Mouse (Mus musculus): ENCODE results near the gene Nav3. TPM values are rescaled to one million over a fixed set of nuclear protein-coding genes. Genes with fewer than 3 reads are reported as not detected.

Gene Nav3
- polyA plus RNA-seq, 1 experiment: 0.30 TPM

DNA sequence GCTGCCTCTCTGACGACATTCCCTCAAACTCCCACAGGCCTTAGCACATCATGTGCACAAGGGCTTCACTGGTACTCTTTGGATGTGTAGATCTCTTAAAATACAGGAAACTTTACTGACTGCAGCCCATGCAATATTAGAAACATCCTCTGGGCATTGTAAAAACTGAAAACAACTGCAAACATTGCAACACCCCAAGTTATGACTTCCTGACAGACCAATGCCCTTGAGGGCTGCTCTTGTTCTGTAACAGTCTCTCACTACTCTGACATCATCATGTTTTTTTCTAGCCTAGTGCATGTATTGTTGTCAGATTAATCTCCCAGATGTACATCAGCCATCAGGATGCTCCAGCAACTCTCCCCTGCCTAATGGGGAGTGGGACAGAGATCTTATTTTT lies 296.5 kb downstream of the Nav3 start:
- TF ChIP-seq POLR2A (IDR thresholded peaks at IDR 0.05; ENCODE audit: low read depth, low read length) (no peak), CTCF (IDR thresholded peaks at IDR 0.05; ENCODE audit: extremely low read depth, insufficient read length, insufficient replicate concordance, low read depth, low read length) (no peak)
- no peak overlapping the region for H3K27ac ChIP-seq (ENCODE audit: insufficient read depth, low read depth, low read length)
- WGBS: 49% methylated on average over 1 of the region's 1 CpGs

DNA sequence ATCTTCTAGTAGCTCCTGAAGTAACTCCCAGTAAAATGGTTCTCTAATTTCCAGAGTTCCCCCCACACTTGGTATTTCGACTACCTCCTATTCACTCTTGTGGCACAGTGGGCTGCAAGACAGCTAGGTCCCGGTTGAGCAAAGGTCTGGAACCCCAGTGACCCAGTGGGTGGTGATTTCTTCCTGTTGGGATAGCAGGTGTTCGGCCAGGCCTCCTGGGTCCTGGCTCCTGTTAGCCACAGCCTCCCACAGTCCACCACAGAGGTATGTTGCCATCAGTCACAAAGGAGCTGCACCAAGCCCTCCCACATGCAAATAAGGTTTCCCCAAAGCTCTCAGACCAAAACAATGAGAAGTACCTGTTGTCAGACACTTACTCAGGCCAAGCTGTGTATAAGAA lies 297.9 kb downstream of the Nav3 start:
- 61% methylated on average over 3 of the region's 3 CpGs for WGBS
- Histone ChIP-seq H3K36me3 (ENCODE audit: control insufficient read depth, insufficient read depth, low read length) (no peaks in the 10 kb centered on the region), H3K4me1 (ENCODE audit: control insufficient read depth, insufficient read depth, insufficient read length, low read length) (no peaks in the 10 kb centered on the region), H3K4me3 (ENCODE audit: low read depth, low read length) (no peak overlapping the region), H3K27ac (ENCODE audit: insufficient read depth, low read depth, low read length) (no peak overlapping the region), H3K27me3 (ENCODE audit: control insufficient read depth, insufficient read depth, low read length) (no peaks in the 10 kb centered on the region)
- TF ChIP-seq CTCF (IDR thresholded peaks at IDR 0.05; ENCODE audit: extremely low read depth, insufficient read length, insufficient replicate concordance, low read depth, low read length) (no peak), POLR2A (IDR thresholded peaks at IDR 0.05; ENCODE audit: low read depth, low read length) (no peak)

More for the DNA sequence above, 296.5 kb downstream of the Nav3 start:
- Histone ChIP-seq H3K27me3 (ENCODE audit: control insufficient read depth, insufficient read depth, low read length) (no peaks in the 10 kb centered on the region), H3K4me1 (ENCODE audit: control insufficient read depth, insufficient read depth, insufficient read length, low read length) (no peaks in the 10 kb centered on the region), H3K36me3 (ENCODE audit: control insufficient read depth, insufficient read depth, low read length) (no peaks in the 10 kb centered on the region), H3K4me3 (ENCODE audit: low read depth, low read length) (no peak overlapping the region)

DNA sequence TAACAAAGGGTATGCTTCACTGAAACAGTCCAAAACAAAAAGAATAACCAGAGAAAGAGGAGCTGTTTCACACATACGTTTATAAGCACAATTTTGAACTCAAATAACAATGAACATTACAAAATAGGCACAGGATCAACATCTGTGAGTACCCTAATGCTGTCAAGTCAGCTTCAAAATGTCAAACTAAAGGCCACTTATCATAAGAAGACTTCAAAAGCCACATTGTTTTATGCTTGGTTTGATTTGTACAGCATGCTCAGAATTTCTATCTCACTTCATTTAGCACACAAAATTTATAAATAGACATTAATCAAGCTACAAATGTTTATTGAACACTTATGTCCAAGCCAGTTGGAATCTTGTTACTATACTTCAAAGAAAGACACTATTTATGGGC lies 299.6 kb downstream of the Nav3 start:
- H3K27ac ChIP-seq (ENCODE audit: insufficient read depth, low read depth, low read length): no peak overlapping the region
- H3K4me1 ChIP-seq (ENCODE audit: control insufficient read depth, insufficient read depth, insufficient read length, low read length): no peaks in the 10 kb centered on the region
- H3K36me3 ChIP-seq (ENCODE audit: control insufficient read depth, insufficient read depth, low read length): no peaks in the 10 kb centered on the region
- no peaks in the 10 kb centered on the region for H3K27me3 ChIP-seq (ENCODE audit: control insufficient read depth, insufficient read depth, low read length)
- no peak overlapping the region for H3K4me3 ChIP-seq (ENCODE audit: low read depth, low read length)
- no peak for TF ChIP-seq CTCF (IDR thresholded peaks at IDR 0.05; ENCODE audit: extremely low read depth, insufficient read length, insufficient replicate concordance, low read depth, low read length)
- no peak for TF ChIP-seq POLR2A (IDR thresholded peaks at IDR 0.05; ENCODE audit: low read depth, low read length)
- 39% methylated on average over 1 of the region's 1 CpGs for WGBS

DNA sequence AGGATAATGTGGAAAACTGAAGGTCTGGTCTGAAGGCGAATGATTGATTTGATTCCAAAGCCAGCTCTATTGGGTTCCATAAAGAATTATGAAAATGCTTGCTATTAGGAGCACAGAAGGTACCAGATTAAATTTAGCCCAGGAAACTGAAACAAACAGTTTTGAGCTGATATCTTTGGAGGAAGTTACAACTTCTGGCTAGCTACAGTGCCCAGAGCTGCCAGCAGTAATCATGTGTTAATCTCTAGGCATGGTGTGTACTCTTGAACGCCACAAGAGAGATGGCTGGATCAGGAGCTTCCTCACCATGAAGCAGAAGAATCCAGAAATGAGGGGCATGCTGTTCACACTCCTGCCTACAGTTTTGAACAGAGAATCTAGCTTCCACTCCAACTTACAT lies 300.5 kb downstream of the Nav3 start:
- no peaks in the 10 kb centered on the region for H3K36me3 ChIP-seq (ENCODE audit: control insufficient read depth, insufficient read depth, low read length)
- H3K4me1 ChIP-seq (ENCODE audit: control insufficient read depth, insufficient read depth, insufficient read length, low read length): no peaks in the 10 kb centered on the region
- no peaks in the 10 kb centered on the region for H3K27me3 ChIP-seq (ENCODE audit: control insufficient read depth, insufficient read depth, low read length)
- H3K4me3 ChIP-seq (ENCODE audit: low read depth, low read length): no peak overlapping the region
- WGBS: 66% methylated on average over 2 of the region's 2 CpGs
- no peak for TF ChIP-seq POLR2A (IDR thresholded peaks at IDR 0.05; ENCODE audit: low read depth, low read length)
- TF ChIP-seq CTCF (IDR thresholded peaks at IDR 0.05; ENCODE audit: extremely low read depth, insufficient read length, insufficient replicate concordance, low read depth, low read length): no peak
- no peak overlapping the region for H3K27ac ChIP-seq (ENCODE audit: insufficient read depth, low read depth, low read length)

DNA sequence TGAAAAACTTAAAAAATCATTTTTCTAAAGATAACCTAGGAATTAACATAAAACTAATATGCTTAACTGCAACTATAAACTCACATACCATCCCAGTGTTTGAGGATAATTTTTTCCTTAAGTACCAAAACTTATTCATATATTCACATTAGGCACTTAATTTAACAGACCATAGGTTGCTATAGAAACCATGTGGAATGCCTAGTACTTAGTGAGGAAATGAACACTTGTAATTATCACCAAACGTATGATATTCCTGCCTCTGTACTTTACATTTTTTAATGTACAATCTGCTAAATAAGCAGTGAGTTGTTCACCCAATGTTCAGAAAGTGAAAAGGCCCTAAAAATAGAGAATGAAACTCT lies 301.1 kb downstream of the Nav3 start:
- H3K27ac ChIP-seq (ENCODE audit: insufficient read depth, low read depth, low read length): no peak overlapping the region
- H3K36me3 ChIP-seq (ENCODE audit: control insufficient read depth, insufficient read depth, low read length): no peaks in the 10 kb centered on the region
- no peaks in the 10 kb centered on the region for H3K4me1 ChIP-seq (ENCODE audit: control insufficient read depth, insufficient read depth, insufficient read length, low read length)
- H3K27me3 ChIP-seq (ENCODE audit: control insufficient read depth, insufficient read depth, low read length): no peaks in the 10 kb centered on the region
- H3K4me3 ChIP-seq (ENCODE audit: low read depth, low read length): no peak overlapping the region
- WGBS: 70% methylated on average over 1 of the region's 1 CpGs
- TF ChIP-seq CTCF (IDR thresholded peaks at IDR 0.05; ENCODE audit: extremely low read depth, insufficient read length, insufficient replicate concordance, low read depth, low read length): no peak
- TF ChIP-seq POLR2A (IDR thresholded peaks at IDR 0.05; ENCODE audit: low read depth, low read length): no peak

DNA sequence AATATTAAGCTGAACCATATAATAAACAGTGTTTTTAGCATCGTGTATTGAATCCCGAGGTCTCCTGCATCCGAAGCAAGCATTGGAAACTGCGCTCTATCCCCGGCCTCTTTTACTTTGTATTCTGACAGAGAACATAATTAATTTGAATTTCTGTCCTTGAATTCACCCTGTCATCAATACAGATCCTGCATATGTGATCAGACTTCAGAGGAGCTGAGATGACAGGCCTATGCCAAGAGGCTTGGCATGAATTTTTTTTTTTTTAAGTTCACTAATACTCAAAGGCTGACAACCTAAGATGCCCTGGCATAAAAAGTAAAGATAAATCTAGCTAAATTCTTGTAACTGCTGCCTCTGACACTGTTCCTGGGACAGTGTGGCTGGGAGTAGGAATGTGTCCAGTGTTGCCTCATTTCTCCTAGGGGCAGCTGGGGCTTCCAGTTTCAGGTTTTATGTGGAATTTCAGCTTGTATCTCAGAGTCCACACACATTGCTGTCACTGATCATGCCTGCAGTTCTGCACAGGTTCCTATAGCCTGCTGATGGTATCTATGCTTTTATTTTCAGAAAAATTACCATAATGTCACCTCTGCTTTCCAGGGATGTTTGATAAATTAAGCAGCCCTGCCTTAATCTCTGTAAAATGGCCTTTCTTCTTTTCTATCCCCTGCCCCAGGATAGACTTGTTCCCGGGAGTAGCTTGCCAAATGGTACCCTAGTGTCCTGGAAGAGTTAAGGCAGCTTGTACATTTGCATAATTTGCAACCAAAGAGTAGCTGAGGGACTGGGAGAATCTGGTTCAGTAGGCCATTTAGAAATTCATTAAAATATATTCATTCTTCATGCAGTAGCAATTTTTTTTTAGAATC lies 301.8 kb downstream of the Nav3 start:
- no peak overlapping the region for H3K27ac ChIP-seq (ENCODE audit: insufficient read depth, low read depth, low read length)
- 85% methylated on average over 6 of the region's 6 CpGs for WGBS
- TF ChIP-seq POLR2A (IDR thresholded peaks at IDR 0.05; ENCODE audit: low read depth, low read length) (no peak), CTCF (IDR thresholded peaks at IDR 0.05; ENCODE audit: extremely low read depth, insufficient read length, insufficient replicate concordance, low read depth, low read length) (no peak)
- H3K27me3 ChIP-seq (ENCODE audit: control insufficient read depth, insufficient read depth, low read length): no peaks in the 10 kb centered on the region
- H3K4me1 ChIP-seq (ENCODE audit: control insufficient read depth, insufficient read depth, insufficient read length, low read length): no peaks in the 10 kb centered on the region
- H3K4me3 ChIP-seq (ENCODE audit: low read depth, low read length): no peak overlapping the region
- no peaks in the 10 kb centered on the region for H3K36me3 ChIP-seq (ENCODE audit: control insufficient read depth, insufficient read depth, low read length)

DNA sequence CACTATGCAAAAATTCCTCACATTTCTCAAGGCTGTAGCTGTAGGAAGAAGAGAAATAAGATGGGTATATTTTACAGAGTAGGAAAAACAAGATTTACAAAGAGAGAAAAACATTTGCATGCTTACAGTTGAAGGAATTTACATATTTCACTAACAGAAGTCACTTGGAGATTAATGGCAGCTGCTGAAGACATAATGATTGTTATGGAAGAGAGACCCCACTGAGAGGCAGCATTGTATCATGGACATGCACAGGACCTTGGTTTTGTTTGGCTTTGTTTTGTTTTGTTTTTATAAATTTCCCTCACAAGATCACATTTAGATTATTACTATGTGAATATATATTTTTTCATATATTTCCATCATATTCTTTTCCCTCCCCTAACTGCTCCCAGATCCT lies 335.4 kb downstream of the Nav3 start:
- H3K4me3 ChIP-seq (ENCODE audit: low read depth, low read length): no peak overlapping the region
- H3K27me3 ChIP-seq (ENCODE audit: control insufficient read depth, insufficient read depth, low read length): no peaks in the 10 kb centered on the region
- no peak overlapping the region for H3K27ac ChIP-seq (ENCODE audit: insufficient read depth, low read depth, low read length)
- no peaks in the 10 kb centered on the region for H3K4me1 ChIP-seq (ENCODE audit: control insufficient read depth, insufficient read depth, insufficient read length, low read length)
- TF ChIP-seq POLR2A (IDR thresholded peaks at IDR 0.05; ENCODE audit: low read depth, low read length) (no peak), CTCF (IDR thresholded peaks at IDR 0.05; ENCODE audit: extremely low read depth, insufficient read length, insufficient replicate concordance, low read depth, low read length) (no peak)
- no peaks in the 10 kb centered on the region for H3K36me3 ChIP-seq (ENCODE audit: control insufficient read depth, insufficient read depth, low read length)
